Mouse (Mus musculus): Measurements from ENCODE around the gene Zfp94. TPM values are rescaled to one million over a fixed set of nuclear protein-coding genes. Genes with fewer than 3 reads are reported as not detected.

The Zfp94 gene
- total RNA-seq, 2 experiments from 2014 or later = 12.2 to 14.1 TPM

- DNase-seq (ENCODE audit: low spot score in 2 of 2) = no peak
These were observed 6.1 kb upstream of the Zfp94 start for GRCm38 (mm10) chr7:24322593-24322992.

- DNase-seq (ENCODE audit: low spot score in 2 of 2) = no peak
These were observed 2.5 kb upstream of the Zfp94 start for GRCm38 (mm10) chr7:24318942-24319341.

GRCm38 (mm10) chr7:24315726-24316566 is 520 bp downstream of the Zfp94 start:
- no peak for DNase-seq (ENCODE audit: low spot score in 2 of 2)

- DNase-seq (ENCODE audit: low spot score in 2 of 2) = no peak
These were observed 15.6 kb downstream of the Zfp94 start, which contains the start of gene Zfp61 for GRCm38 (mm10) chr7:24300771-24301282. Zfp61 (minus strand) TSS chr7:24301232.

- no peak for DNase-seq (ENCODE audit: low spot score in 2 of 2)
These were observed 16.5 kb downstream of the Zfp94 start for GRCm38 (mm10) chr7:24299823-24300481.

- DNase-seq (ENCODE audit: low spot score in 2 of 2) = peak; percentile 82 to 90
These were observed 17.3 kb downstream of the Zfp94 start for GRCm38 (mm10) chr7:24298973-24299708.

GRCm38 (mm10) chr7:24298635-24298972 is 17.9 kb downstream of the Zfp94 start:
- no peak for DNase-seq (ENCODE audit: low spot score in 2 of 2)

- no peak for DNase-seq (ENCODE audit: low spot score in 2 of 2)
These were observed 18.9 kb downstream of the Zfp94 start for GRCm38 (mm10) chr7:24297361-24298095.

- no peak for DNase-seq (ENCODE audit: low spot score in 2 of 2)
These were observed 20.1 kb downstream of the Zfp94 start for GRCm38 (mm10) chr7:24296386-24296785.

- DNase-seq (ENCODE audit: low spot score in 2 of 2) = no peak
These were observed 21.1 kb downstream of the Zfp94 start for GRCm38 (mm10) chr7:24295376-24295775.

GRCm38 (mm10) chr7:24294763-24295162 is 21.7 kb downstream of the Zfp94 start:
- no peak for DNase-seq (ENCODE audit: low spot score in 2 of 2)

GRCm38 (mm10) chr7:24293061-24293851 is 23.2 kb downstream of the Zfp94 start:
- DNase-seq (ENCODE audit: low spot score in 2 of 2) = no peak

- no peak for DNase-seq (ENCODE audit: low spot score in 2 of 2)
These were observed 24.9 kb downstream of the Zfp94 start for GRCm38 (mm10) chr7:24291387-24292090.

GRCm38 (mm10) chr7:24290106-24290693 is 26.3 kb downstream of the Zfp94 start:
- DNase-seq (ENCODE audit: low spot score in 2 of 2) = no peak

GRCm38 (mm10) chr7:24288512-24288911 is 28.0 kb downstream of the Zfp94 start:
- no peak for DNase-seq (ENCODE audit: low spot score in 2 of 2)

- no peak for DNase-seq (ENCODE audit: low spot score in 2 of 2)
These were observed 28.8 kb downstream of the Zfp94 start for GRCm38 (mm10) chr7:24287670-24288069.

GRCm38 (mm10) chr7:24286916-24287315 is 29.6 kb downstream of the Zfp94 start:
- no peak for DNase-seq (ENCODE audit: low spot score in 2 of 2)

GRCm38 (mm10) chr7:24286090-24286489 is 30.4 kb downstream of the Zfp94 start:
- no peak for DNase-seq (ENCODE audit: low spot score in 2 of 2)

- no peak for DNase-seq (ENCODE audit: low spot score in 2 of 2)
These were observed 35.7 kb downstream of the Zfp94 start for GRCm38 (mm10) chr7:24280858-24281145.
